Mouse (Mus musculus): ENCODE data around the gene Marcksl1.

Marcksl1 gene

DNA sequence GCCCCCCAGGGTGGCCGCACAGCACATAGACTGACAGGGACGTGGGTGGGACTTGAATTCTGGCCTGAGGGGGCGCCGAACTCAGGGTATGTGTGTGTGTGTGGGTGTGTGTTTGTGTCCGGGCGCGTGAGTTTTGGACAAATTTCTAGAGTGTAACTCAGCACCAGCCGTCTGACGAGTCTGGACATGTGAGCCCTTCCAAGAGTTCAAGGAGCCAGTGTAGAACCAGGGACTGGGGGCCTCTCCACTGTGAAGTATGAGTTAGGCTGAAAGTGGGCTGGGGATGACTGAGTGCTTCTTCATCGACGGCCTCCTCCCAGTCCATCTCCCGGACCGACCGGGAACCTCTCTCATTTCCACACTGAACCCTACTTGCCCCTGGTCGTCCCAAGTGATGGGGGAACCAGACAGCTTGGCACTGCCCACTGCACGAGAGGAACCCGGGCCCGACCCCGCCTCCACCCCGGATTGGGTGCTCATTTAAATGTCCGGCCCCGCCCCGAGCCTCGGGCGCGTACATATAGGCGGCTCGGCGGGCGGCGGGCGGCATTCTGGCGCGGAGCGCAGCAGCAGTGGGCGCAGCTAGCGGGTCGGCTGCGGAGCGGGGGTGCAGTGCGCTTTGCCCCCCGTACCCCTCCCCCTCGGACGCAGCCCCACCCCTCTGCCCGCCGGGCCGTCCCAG lies at the start of gene Marcksl1:
Gene Marcksl1 (plus strand): TSS at position 496 of the 682 bp plus-strand sequence.
- DNase-seq (ENCODE audit: inconsistent ontology term) = peak; percentile 95

DNA sequence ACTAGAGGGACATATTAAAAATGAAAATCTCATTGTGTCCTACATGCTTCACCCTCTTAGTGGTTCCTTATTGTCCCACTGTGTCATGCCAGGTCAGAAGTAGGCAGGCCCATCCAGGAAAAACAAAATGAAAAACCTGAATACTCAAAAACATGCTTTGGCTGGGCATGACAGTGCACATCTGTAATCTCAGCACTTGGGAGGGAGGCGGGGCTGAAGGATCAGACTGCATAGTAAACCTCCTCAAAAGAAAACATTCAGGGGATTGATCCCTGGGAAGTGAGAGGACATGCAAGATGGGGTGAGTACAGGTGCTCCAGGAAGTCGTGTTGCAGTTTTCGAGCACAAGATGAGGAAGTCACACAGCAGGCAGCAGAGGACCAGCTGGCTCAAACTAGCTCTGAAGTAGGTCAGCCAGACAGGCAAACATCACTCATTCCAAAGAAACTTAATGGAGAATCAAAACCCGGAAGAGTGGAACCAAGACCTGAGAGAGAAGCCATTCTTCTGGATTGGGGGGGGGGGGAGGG lies 49.0 kb upstream of the Marcksl1 start:
- no peak for DNase-seq (ENCODE audit: inconsistent ontology term)

DNA sequence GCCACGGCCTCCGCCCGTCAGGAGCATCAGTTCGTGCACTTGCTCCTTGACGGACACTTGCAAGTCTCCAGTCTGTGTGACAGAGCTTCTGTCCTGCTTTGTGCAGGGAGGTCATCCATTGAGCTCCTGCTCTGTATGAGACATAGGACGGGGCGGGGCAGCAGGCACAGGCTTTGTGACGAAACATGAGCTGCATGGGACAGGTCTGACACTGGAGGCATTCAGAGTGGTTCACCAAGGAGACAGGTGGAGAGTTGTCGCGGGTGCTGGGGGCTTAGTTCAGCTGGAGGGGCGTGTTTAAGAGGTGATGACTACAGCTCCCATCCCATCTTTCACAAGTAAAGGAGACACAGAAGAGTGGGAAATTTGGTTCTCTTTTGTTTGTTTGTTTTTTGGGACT lies 37.3 kb upstream of the Marcksl1 start:
- no peak for DNase-seq (ENCODE audit: inconsistent ontology term)

DNA sequence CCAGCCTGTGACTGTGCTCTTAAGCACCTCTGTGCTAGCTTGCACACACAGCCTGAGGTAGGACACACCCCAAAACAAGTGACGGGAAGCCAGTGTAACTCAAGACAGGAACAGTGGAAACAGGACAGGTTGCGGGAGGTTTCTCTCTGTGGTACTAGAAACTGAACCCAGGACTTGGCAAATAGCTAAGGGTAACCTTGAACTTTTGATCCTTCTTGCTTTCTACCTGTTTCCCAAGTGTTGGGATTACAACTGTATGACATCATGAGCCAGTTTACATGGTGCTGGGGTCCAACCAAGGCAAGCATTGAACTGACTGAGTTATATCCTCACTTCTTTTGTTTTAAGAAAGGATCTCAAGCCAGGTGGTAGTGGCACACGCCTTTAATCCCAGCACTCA lies 33.5 kb upstream of the Marcksl1 start:
- DNase-seq (ENCODE audit: inconsistent ontology term) = no peak

DNA sequence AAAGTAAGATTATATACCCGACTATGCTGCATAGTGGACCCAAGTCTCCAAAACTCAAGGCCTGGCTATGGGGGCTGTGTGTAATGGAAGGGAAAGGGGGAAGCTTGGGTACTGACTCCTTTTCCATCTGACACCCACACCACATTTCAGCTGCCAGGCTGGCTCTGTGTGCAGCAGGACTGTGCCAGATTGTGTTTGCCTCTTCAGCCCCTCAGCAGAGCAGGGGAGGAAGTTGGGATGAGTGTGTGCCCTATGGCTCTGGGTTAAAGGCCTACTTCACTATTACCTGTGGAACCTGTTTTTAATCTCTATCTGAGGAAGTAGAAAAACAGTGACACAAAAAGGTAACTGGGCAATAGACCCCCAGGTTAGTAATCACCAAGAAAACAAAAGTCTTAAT lies 32.3 kb upstream of the Marcksl1 start:
- no peak for DNase-seq (ENCODE audit: inconsistent ontology term)

DNA sequence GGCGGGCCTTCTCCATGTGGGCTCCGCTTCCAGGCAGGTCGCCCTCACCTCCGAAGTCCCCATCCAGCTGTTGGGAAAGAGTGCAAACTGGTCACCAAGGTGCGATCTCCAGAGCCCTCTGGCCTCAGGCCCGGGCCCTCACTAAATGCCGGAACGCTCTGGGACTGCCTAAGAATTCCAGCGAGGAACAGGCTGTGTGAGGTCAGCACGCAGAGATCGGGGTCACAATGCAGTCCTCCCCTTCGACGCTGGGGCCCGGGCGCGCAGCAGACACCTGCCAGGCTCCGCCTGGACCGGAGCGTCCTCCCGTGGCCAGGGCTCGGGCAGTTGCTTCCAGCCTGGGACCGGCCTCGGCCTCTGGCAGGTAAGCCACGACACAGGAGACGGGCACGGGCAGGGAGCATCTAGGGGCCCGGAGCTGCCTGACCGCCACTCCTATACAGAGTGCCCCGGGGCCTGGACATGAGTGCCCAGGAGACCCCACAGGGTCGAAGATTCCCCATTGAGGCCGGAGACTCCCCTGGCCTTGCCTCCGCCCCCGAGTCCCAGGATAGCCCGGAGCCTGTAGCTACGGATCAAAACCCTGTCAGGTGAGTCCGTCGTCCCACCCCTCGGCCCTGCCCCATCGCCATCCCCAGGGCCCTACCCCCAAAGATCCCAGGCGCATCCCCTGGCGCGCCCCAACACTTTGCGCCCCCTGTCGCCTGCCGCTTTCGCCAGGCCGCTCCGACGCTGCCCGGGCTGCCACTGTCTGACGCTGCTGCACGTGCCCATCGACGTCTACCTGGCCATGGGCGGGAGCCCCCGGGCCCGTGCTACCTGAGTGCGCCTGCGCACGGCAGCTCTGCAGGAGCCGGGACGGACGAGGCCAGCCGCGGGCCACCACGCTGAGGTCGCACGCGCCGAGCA lies 22.2 kb upstream of the Marcksl1 start, which contains the start of the genes Tssk3 and Fam229a:
Gene Tssk3 (minus strand): TSS at position 51 of the 909 bp plus-strand sequence.
Gene Fam229a (plus strand): TSS at position 219 of the 909 bp plus-strand sequence.
- DNase-seq (ENCODE audit: inconsistent ontology term) = peak; percentile 42

DNA sequence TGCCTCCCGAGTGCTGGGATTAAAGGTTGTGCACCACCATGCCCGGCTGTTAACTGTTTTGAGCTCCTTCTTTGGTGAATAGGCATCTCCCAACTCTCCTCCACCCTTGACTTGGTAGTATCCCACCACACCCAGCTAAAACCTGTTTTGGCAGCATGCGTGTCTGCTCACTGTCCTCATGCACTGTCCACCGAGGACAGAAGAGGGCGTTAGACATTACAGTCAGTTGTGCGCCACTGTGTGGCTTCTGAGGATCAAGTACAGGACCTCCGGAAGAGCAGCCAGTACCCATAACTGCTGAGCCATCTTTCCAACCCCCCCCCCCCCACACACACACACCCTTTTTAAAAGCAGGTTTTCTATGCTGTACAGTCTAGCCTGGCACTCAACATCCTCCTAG lies 18.7 kb upstream of the Marcksl1 start:
- DNase-seq (ENCODE audit: inconsistent ontology term) = no peak

DNA sequence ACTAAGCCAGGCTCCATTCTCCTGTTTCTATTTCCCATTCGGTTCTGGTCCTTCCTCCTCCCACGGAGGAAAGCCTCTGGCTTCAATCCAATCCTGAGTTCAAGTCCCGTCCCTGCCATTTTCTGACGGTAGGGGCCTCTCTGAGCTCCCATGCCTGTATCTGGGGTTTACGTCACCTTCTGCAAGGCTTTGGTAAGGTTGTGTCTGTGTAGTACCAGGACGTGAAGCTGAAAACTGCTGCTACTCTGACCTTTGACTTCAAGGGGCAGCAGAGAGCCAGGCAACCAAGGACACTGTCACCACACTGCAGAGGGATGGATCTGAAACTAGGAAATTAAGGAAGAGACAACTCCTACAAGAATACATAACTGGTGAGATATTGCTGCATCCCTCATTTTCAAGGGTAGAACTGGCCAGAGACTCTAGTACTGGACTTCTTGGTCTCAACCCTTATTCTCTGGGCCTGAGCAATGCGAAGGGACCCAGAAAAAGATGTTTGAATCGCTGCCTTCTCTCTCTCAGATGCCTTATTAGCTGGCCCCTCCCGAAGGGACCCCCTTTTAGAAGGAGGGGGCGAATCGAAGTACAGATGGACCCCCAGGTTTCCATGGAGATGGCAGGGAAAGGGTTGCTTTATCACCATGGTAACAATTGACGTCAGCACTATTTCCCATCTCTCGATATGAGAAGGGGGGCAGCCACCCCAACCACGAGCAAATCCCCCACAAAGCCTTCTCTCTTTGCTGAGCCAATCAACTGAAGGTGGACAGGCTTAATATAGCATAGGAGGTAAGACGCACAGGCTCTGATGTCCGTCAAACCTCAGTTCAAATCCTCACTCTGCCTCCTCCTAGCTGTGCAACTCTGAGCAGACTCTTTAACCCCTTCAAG lies 17.5 kb upstream of the Marcksl1 start:
- DNase-seq (ENCODE audit: inconsistent ontology term) = no peak

DNA sequence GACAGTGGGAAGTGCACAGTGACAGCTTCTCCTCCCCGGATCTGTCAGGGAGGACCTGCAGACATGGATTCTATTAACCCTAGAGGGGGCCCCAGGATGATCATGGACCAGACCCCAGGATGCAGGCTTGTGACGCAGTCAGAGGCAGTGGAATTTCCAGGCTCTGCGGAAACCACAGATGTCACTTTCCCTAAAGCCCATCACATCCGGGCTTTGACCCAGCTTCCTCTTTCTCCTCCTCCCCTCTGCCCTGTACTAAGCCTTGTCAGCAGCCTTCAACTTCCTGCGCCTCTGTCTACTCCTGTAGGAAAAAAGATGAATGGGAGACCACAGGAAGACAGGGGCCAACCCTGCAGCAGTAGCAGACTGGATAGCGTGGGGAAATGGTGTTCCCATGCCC lies 16.8 kb upstream of the Marcksl1 start:
- DNase-seq (ENCODE audit: inconsistent ontology term) = no peak

DNA sequence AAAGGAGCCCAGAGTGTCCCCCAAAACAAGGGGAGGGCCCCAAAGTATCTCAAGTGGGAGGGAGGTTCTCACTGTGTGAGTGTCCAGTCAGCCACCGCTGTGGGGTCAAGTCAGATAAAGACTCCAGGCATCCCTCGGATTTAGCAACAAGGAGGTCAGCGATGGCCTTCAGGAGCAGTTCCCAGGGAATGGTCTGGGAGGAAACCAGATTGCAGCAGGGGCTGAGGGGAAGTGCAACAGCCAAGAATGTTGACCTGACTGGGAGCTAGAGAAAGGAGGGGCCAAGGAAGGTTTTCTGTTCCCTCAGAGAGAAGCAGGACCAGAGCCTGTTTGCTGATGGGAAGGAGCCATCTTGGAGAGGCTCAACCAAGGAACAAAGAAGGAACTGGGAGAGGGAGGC lies 14.4 kb upstream of the Marcksl1 start:
- no peak for DNase-seq (ENCODE audit: inconsistent ontology term)

DNA sequence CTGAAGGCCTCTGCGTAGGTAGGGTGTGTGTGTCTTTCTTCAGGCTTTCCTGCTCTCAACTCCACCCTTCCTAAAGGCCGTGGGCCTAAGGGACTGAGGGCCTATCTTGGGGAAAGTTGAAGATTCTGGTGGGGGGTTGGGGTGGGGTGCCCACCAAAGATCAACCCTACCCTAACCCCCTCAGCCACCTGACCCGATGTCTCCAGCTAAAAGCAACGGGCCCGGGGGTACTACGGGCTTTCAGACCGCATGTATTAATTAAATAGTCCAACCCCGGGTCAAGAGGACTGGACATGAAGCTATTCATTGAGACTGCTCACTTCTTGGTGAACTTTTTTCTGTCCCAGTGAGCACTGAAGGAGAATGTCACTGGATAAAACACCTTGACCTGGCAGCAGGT lies 13.4 kb upstream of the Marcksl1 start:
- no peak for DNase-seq (ENCODE audit: inconsistent ontology term)

DNA sequence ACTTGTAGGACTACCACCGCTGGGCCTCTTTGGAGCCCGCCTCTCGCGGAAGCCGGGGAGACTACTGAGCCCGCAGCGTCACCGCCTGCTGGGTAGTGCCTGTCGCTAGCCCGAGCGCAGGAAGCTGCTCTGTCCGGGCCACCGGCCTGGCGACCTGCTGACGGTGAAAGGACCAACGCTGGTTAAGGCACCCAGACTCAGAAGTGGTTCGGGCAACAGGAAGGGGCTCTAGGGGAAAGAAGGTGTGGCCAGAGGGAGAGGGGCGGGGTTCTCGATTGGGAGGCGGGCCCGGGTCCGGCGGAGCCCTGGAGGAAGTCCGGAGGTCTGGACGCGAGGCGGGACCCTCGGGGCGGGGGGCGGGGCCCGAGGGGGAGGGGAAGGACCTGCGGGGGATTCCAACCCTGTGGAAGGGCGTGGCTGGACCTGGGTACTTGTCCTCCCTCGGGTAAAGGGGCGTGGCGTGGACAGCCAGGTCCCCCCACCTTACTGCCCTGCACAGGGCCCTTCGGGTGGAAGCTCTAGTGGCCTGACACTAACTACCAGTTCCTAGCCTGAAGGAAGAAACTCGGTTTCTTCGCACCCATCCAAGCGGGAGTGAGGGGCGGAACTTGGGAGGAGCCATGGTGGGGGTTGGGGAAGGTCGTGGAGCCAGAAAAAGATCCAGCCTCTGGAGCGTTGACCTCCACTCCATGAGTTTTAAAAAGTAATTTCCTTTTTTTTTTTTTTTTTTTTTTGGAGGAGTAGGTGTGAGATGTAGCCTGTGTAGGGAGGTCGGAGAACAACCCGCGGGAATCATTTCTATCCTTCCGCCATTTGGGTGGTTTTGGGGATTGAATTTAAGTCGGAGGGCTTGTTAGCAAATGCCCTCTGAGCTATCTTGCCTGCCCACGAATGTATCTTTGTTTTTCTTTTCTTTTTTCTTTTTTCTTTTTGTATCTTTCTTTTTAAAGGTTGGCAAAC lies 12.5 kb upstream of the Marcksl1 start:
- peak; percentile 95 for DNase-seq (ENCODE audit: inconsistent ontology term)

DNA sequence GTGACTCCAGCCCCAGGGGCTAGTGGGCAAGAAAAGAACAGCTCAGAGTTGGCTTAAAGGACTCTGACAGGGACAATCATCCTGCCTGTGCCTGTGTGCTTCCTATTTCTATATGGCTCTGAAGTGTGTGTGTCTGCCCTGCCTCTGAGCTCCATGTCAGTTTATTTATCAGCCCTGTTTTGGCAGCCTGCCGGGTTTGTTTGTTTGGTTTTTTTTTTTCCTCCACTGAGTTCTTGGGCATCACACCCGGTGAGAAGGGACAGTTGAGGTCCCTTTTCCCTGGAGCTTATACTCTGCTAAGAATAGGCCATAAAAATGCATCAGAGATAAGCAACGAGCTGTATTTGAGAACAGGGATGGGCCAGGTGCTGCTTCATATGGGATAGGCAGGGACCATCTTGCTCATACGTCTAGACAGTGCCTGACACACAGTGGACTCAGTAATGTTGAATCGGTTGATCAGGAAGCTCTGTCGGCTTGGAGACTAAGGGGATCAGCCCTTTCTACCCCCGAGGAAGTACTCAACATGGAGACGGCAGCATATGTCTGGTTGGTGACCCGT lies 11.0 kb upstream of the Marcksl1 start:
- DNase-seq (ENCODE audit: inconsistent ontology term) = no peak

DNA sequence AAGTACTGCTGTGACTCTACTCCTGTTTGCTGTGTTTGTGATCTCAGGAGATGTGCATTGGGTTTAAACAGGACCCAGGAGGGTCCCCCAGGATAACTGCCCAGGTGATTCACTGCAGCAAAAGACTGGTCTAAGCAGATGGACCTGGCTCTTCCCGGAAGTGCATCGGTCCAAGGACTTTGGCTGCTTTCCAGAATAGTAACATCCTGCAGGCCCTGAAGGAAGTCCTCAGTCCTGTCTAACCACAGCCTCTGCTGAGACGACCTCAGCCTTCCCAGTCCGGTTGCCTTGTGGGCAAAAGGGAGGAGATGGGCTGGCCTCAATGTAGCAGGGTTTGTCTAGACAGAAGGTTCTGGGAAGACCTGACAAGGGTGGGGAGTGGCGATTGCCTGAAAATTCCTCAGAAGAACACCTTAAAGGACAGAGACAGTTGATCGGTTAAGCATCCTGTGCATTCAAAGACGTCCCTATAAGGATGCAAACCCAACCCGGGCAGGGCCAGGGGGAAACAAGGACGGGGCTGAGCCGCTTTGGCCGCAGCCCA lies 10.4 kb upstream of the Marcksl1 start:
- no peak for DNase-seq (ENCODE audit: inconsistent ontology term)

DNA sequence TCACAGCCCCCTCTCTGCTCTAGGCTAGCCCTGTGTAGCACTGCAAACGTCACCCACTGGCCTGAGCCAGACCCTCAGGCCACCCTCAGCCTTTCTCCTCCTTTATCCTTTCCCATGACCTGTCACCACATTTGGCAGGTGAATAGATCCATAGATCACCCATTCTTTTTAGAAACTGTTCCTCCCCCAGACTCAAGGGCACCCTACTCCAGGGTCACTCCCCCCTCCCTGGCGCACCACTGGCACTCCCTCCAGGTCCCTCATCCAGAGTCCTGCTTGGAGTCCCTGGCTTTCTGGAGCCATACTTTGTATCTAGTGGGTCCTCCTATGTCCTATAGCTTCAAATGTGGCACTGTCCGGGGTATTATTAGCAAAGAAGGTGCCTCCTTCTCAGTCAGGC lies 7.9 kb upstream of the Marcksl1 start:
- DNase-seq (ENCODE audit: inconsistent ontology term) = no peak

DNA sequence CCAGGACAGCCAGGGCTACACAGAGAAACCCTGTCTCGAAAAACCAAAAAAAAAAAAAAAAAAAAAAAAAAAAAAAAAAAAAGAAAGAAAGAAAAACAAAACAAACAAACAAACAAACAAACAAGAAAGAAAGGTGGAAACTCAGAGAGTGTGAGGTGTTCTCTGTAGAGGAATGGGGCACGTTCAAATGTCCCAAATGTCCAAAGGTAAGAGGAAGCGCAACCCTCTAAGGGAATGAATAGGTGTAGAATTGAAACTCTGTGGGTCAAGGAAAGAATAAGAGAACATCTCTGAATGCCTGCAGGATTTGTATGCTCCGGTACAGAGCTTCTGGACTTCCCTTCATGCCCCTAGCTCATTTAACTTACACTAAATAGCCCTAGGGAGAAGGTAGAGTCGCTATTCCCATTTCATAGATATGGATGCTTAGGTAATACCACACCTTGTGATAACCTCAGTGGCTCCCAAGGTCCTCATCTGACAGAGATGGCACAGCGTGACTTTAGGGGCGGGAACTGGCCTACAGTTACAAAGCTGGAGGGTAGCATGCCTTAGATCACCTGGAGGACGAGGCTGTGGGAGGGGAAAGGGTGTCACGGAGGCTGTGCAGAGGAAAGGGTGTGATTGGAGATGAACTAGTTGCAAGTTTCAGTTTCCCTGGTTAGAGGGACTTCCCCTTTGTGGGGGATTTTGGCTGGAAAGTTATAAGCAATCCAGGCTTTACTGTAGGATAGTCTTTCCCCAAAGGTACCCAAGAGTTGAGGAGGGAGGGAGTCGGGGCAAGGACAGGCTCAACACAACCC lies 5.7 kb upstream of the Marcksl1 start:
- DNase-seq (ENCODE audit: inconsistent ontology term) = no peak

DNA sequence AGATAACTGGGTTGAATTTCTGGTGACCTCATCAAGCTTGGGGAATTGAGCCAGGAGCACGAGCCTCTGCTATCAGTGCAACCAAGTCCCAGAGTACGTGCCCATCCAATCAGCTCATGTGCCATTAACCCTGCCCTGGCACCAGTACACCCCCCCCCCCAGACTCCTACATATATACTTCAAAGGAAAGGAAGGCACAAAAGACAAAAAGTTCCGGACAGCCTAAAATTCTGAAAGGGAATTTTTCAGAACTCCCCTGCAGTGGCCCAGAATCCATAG lies 5.2 kb upstream of the Marcksl1 start:
- no peak for DNase-seq (ENCODE audit: inconsistent ontology term)

DNA sequence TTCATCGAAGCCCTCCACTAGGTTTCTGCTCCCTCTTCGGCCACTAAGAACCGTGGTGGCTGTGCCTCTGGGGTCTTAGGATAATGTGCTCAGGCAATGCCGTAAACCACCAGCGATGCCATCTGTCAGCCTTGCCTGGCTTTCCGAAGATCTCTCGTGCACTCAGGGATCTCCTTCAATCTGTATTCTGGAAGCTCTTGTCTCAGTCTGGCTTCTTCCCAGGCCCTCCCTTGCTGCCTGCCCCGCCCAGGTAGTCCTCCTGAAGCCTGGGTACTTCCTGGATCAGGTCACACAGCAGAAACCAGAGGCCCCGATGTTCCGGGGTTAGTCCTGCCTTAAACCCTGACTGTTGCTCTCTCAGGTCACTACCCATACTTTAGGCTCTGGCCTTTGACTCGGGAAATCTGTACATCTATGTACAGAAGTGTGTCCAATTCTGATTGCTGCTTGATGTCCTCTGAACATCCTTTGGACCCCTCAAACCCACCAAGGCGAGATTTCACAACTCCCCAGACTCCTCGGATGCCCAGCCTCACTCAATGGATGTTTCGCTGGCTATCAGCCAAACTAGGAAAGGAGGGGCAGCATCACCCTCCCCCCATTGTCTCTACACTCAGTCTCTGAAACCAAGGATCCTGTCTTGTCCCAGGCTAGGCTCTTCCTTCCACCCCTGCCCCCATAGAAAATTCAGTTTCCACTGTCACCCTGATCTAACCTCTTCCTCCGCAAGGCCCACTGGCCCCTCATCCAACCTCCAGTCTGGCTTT lies 4.4 kb upstream of the Marcksl1 start:
- no peak for DNase-seq (ENCODE audit: inconsistent ontology term)

DNA sequence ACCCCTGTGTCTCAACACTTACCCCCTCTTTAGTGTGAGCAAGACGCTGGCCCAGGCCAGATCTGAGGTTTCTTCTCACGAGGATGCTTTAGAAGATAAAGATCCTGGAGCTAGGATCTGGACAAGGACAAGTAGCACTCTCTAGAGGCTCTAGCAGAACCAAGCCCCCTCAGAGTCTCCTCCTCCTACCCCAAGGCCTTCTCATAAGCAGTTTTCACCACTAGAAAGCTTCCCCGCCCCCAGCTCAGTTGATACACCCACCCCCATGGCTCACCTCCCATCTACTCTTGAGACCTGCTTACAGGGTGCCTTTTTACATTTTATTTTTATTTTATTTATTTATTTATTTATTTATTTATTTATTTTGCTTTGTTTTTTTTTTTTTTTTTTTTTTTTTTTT lies 3.7 kb upstream of the Marcksl1 start:
- no peak for DNase-seq (ENCODE audit: inconsistent ontology term)
